Mouse (Mus musculus): ENCODE measurements around the gene Gm21836.

GRCm38 (mm10) chr9:124475689-124476088 is 17.9 kb downstream of the Gm21836 start:
- TF ChIP-seq CTCF (IDR thresholded peaks at IDR 0.05; ENCODE audit: insufficient read depth, low read length) (no peak), POLR2A (IDR thresholded peaks at IDR 0.05; ENCODE audit: borderline replicate concordance, extremely low read depth, low read depth, low read length) (no peak)
